Comparison of ENCODE assay signal across 19 mouse cellular contexts in genomic region chr11:54141200-54141971, GRCm38 (mm10). TPM values are rescaled to one million over a fixed set of nuclear protein-coding genes. Genes with fewer than 3 reads are reported as not detected.
DNase-seq lines count a peak whose midpoint lies in the region; TF ChIP-seq lines count a peak whose summit lies in the region.
"Had no signal": no experiment of that assay in that cellular context is flagged by ENCODE, and none has a peak within 500 bp of the region (broad histone marks: within the 10 kb centered on the region; RNA-seq: fewer than 3 reads in every experiment).

No protein-coding gene starts in this region.

- no peak overlapping the region for H3K4me3 ChIP-seq in left cerebral cortex, adult 2 months
- H3K4me3 ChIP-seq: heart, embryonic 15.5 days; hindbrain, embryonic 10.5 days; limb, embryonic 12.5 days; midbrain, embryonic 10.5 days had no signal

- DNase-seq in left cerebral cortex, adult 2 months (ENCODE audit: extremely low spot score in 1 of 2, low spot score in 2 of 2) = no peak
- no peak for DNase-seq in left cerebral cortex, postnatal 10 days (ENCODE audit: extremely low spot score in 1 of 2, low spot score in 2 of 2)
- peak; percentile 35 for DNase-seq in thymus, postnatal 4 days
- DNase-seq in thymus, postnatal 14 days = no peak
- DNase-seq in NIH3T3 (ENCODE audit: low read depth) = peak; percentile 25
- DNase-seq in spleen, adult 18-20 months = no peak
- no peak for DNase-seq in adrenal gland, postnatal 14 days
- no peak for DNase-seq in lung, postnatal 10 days
- DNase-seq: adrenal gland, postnatal 10 days; cerebellum, adult 8-10 months; forebrain, postnatal 0 days; heart, adult 11 months; lung, postnatal 4 days had no signal

- intact Hi-C loops in left cerebral cortex, adult 2 months (cut with DNase I) = no loop called here
- intact Hi-C loops in left cerebral cortex, postnatal 10 days (cut with DNase I) = loop anchor here (5.0 kb wide), 1 partner anchor 116 kb away; no protein-coding TSS in a partner anchor

- H3K27ac ChIP-seq in left cerebral cortex, adult 2 months = no peak overlapping the region
- H3K27ac ChIP-seq: heart, embryonic 15.5 days; hindbrain, embryonic 10.5 days; kidney, postnatal 0 days; limb, embryonic 12.5 days; midbrain, embryonic 10.5 days had no signal

- TF ChIP-seq CTCF in left cerebral cortex, adult 2 months (IDR thresholded peaks at IDR 0.05) = peak; percentile 25

RNA-seq across cellular contexts. Expression of gene P4ha2, which starts 41.5 kb away (rescaled TPM):
- total RNA-seq in left cerebral cortex, adult 2 months (2021) = 10 to 100 TPM; 21.8 to 32.0 TPM
- 10 to 100 TPM; 15.8 to 17.0 TPM for total RNA-seq in left cerebral cortex, postnatal 10 days (2021)
- total RNA-seq in adrenal gland, postnatal 14 days (2021) = 24.3 and 28.3 TPM in 2 replicates
- total RNA-seq: neutrophil, adult 5-6 weeks had no signal

Comparison
In these comparisons a context has a peak if more than half of its experiments do, and no peak if none do; other contexts are left out.
1. DNase-seq: peak in thymus, postnatal 4 days (single experiment) and NIH3T3 (single experiment); none in left cerebral cortex, adult 2 months (0 of 2), left cerebral cortex, postnatal 10 days (0 of 2), thymus, postnatal 14 days (single experiment), spleen, adult 18-20 months (0 of 2), adrenal gland, postnatal 14 days (single experiment) and lung, postnatal 10 days (single experiment).